Mouse (Mus musculus): Measurements from ENCODE around the gene Gsap.
"Not testable (repeated sequence)": the region's sequence is repeated elsewhere in the genome, so short reads cannot be mapped to it uniquely, and the experiment has no call there.

Gsap gene

GRCm38 (mm10) chr5:21260746-21261145 lies 74.7 kb downstream of the Gsap start:
- no peak for DNase-seq (ENCODE audit: extremely low spot score)

GRCm38 (mm10) chr5:21261202-21261844 lies 75.3 kb downstream of the Gsap start:
- no peak for DNase-seq (ENCODE audit: extremely low spot score)

DNA sequence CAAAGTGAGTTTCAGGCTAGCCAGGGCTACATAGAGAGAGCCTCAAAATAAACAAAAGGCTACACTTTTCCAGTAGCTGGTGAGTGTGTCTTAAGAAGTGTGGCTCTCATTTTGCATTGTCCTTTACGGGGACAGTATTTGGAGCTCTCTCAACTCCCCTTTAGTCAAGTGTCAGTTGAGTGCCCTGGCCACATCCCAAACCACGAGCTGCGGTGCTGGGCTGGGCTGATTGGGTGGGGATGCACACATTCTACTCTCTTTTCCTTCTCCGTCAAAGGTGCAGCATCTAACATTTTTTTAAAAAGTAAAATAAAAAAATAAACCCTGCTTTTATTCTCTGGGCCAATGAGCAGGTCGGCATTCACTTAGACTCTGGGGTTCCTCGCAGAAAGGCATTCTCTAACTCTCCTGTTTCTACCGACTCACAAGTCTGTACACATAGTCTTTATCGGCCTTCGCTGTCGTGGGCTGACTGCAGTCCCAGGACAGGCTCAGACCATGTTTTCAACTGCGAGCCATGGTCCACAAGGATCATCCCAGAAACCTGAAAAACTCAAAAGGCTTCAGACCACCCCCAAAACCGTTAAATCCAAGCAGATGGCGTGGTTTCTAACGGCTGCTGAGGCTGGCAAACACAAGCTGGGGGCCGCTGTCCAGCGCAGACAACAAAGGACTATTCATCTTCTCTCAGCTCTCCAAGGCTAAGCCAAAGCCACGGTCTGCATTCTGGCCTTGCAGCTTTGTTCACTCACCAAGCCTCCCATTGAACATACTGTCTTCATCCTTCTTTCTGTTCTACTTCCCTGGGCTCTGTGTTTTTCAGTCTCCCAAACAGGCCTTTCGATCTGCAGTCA lies 77.4 kb downstream of the Gsap start:
- DNase-seq (ENCODE audit: extremely low spot score) = peak; percentile 39

GRCm38 (mm10) chr5:21264352-21265021 lies 78.4 kb downstream of the Gsap start:
- DNase-seq (ENCODE audit: extremely low spot score) = no peak

GRCm38 (mm10) chr5:21265049-21265448 lies 79.0 kb downstream of the Gsap start:
- DNase-seq (ENCODE audit: extremely low spot score) = peak; percentile 83

DNA sequence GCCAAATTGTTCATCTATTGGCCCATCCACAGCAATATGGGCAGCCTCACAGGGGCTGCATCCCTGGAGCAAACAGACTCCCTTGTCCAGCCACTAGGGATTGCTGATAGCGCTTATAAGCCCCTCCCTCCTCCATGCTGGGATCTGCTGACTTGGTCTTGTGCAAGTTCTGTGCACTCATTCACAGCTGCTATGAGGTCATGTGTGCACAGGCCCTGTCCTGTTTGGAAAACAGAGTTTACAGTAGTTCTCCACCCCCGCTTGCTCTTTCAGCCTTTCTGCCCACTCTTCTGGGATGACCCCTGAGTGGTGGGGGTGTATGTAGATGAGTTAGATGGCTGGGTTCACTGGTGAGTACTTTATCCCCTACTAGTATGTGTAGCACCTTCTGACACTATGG lies 81.0 kb downstream of the Gsap start:
- no peak for DNase-seq (ENCODE audit: extremely low spot score)

DNA sequence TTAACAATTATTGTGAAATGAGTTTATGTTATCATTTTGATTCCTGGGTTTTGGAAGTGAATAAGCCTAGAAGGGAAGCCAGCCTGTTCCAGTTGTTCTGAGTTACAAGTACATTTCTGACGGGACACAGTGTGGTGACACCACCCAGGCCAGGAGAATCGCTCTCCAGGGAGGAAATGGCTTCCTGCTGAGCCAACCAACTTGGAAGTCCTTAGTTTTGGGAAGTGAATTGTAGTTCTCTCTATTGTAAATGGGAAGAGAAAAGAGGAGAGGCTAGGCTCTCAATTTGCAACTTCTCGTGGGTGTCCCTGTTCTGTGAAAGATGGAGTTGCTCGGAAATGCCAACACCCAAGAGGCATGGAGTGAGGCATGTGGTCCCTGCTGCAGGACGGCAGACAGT lies 83.4 kb downstream of the Gsap start:
- DNase-seq (ENCODE audit: extremely low spot score) = no peak

- DNase-seq (ENCODE audit: extremely low spot score) = no peak
These were observed 84.7 kb downstream of the Gsap start for GRCm38 (mm10) chr5:21270756-21271155.

GRCm38 (mm10) chr5:21271386-21272354 lies 85.6 kb downstream of the Gsap start:
- no peak for DNase-seq (ENCODE audit: extremely low spot score)

- not testable (repeated sequence) for DNase-seq (ENCODE audit: extremely low spot score)
These were observed 91.6 kb downstream of the Gsap start for GRCm38 (mm10) chr5:21277685-21278084.

DNA sequence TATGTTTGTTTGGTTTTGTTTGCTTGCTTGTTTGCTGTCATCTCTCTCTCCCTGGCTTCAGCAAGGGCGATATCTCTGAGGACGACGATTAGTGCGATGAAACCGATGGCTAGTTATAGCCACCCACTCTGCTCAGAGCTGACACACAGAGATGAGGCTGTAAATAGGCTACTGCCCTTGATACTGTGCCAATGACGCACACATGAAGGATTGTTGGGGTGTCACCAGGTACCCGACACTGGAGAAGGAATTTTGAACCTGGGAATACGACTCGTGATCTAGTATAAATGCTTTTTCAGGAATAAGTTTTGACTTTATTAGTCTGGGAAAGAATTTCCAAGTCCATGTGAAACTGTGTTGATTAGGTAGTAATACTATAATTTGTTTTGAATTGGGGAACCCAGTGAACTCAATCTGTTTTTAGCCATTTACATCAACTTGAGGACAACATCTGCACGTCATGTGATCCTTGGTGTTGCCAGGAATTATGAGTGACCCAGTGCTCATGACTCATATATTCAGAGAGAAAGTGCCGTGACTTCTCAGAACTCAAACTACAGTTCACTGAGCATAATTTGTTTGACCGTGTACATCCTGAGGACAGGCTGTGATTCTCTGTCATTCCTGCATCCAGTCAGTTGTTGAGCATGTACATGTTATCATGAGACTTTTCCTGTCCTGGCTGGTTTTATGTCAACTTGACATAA lies 97.5 kb downstream of the Gsap start:
- no peak for DNase-seq (ENCODE audit: extremely low spot score)

DNA sequence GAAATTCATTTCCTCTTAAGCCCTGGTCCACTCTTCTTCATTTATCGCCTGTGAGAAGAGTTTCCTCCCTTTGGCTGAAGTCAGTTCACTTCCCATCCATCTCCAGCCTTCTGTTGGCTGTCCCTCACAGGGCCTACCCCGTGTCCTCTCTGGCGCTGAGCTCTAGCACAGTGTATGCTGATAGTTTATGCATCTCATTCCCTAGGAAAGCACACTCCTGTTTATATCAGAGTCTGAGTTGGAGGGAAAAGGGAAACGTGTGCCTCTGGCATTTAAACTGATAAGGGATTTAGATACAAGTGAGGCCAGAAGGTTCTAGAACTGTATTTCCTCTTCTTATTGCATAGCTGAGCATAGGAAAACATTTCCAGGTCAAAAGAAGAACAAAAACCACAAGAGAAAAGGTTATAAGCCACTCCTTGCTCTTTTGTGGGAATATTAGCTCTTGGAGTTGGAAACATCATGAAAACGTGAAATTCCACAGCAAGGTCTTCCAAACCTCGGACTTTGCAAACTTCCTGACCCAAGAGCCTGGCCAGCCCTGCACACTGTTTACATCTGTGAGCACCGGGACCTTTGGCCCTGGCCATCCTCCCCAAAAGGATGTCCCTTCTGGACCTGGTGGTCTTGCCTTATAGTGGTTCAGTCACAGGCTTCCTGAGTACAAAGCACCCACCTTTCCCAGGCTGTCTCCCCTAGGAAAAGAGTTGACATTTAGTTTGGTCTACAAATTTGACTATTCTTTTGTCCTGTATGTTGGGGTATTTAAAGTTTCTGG lies 102.8 kb downstream of the Gsap start:
- no peak for DNase-seq (ENCODE audit: extremely low spot score)

DNA sequence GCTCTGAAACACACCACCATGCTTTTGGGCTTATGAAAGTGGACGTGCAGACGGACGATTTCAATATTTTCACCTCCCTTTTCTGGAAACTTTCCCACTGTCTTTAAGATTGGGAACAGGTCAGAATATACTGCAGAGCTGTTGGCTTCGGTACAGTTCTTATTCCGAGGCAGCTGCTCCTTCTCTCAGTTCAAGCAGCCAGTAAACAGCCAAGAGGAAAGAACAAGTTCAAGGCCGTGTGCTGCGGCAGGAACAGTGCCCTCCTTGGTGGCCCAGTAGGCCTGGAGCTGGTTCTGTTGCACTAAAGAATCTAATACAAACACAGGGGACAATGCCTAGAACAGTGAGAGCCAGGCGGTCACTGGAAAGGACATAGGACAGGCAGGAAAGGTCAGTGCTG lies 104.5 kb downstream of the Gsap start:
- no peak for DNase-seq (ENCODE audit: extremely low spot score)

DNA sequence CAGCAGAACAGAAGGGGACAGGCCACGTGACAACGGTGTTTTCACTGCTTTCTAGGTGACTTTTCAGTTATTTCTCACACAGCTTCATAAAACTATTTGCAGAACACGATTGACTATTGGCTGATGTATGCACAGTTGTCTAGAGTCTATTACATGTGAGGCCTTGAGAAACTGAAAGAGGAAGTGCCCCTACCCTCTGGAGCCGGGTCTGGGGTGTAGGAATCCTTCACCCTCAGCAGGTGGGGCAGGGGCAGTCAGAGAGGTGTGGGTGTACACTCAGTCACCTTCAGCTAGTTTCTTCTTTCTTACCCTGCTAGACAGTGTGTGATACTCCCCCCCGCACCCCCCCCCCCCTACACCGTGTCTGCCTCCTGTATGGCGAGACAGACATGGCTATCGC lies 109.6 kb downstream of the Gsap start:
- no peak for DNase-seq (ENCODE audit: extremely low spot score)

DNA sequence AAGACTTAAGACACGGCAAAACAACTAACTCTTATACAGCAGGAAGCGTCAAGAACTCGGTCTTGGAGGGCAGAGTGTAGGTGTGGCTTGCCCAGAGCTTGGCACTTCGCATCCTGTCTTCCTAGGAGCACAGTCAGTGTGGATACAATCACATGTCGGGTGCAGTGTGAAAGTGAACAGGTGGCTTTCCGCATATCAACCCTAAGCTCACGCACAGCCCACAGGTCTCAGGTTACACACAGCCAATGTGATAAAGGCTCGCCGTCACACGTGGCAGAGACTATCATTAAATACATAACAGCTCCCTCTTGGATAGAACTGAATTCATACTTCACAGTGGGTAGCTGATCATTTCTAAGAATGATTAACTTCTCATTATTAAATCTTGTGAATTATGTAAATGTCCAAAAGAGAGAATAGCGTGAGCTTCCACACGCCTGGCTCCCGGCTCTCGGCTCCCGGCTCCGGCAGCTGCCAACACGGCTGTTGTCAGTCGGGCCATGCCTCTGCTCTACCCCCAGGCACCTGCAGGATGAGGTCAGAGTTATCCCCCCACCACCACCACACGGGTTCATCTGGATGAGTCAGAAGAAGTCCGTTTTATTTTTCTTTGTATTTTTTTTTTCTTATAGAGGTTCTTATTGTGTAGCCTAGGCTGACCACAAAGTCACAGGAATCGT lies 113.2 kb downstream of the Gsap start:
- no peak for DNase-seq (ENCODE audit: extremely low spot score)

DNA sequence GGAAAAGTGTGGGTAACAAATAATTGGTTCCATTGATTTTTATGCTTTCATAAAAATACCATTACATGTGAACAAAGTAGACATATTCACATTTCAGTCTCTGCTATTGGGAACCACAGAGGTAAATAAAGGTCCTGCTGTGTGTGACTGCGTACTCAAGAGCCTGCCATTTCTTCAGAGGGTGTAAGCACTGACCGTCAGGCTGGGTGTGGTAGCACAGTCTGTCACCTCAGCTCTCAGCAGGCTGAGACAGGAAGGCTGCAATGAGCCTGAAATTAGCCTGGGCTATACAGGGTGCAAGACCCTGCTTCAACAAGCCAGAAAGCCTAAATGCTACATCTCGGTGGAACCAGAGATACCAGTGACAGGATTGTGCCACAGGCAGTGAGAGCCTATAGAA lies 114.0 kb downstream of the Gsap start:
- DNase-seq (ENCODE audit: extremely low spot score) = no peak

DNA sequence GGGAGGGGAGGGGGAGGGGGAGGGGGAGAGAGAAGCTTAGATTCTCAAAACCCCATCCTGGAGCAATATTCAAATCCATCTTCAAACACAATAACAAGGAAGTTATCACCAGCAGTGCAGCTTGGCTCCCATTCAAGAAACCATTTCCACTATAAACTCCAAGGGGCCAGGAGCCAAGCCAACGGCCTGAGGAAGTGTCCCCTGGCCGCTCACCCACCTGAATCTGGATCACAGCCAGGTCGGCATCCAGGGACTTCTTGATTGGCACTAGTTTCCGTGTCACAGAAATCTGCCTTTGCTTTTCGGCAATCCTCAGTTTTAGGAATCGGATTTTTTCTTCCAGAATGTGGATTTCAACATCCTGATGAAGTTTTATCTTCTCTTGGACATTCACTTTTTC lies 115.0 kb downstream of the Gsap start:
- no peak for DNase-seq (ENCODE audit: extremely low spot score)

GRCm38 (mm10) chr5:21307165-21307564 lies 121.1 kb downstream of the Gsap start:
- no peak for DNase-seq (ENCODE audit: extremely low spot score)

DNA sequence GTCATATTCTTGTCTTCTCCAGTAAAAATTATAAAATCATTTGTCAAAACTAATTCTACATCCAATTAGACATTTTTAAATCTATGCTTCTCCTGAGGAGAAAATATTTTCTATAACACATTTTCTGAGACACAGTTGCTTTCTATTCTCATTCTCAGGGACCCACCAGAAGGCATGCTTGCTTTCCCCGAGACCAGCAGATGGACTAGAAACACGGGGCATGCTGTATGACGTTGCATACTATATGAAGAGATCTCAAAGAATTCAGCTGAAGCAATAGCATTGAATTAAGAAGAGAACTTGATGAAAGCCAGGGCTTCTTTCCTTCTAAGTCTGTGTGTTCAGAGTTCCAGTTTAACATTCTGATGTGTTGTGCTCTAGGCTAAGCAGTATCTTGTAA lies 128.6 kb downstream of the Gsap start:
- DNase-seq (ENCODE audit: extremely low spot score) = no peak

DNA sequence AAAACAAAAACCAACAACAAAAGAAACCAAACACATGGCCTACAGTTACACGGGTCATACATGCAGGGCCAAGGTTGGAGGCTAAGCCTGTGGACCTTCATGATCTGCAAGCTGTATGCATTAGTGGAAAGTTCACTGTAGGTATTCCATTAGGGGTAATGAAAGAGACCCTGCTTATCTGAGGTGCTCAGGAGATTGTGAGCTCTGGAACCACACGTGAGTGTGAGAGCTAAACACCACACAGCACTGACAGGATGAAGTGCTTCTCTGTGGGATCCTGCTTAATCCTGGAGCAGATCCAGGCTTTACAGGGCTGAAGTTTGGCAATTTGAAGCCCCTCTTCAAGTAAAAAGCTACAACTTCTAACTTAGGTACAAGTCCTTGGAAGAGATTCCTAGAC lies 134.1 kb downstream of the Gsap start:
- no peak for DNase-seq (ENCODE audit: extremely low spot score)
